Mouse (Mus musculus) kidney, adult 2 months (tissue): Measurements from ENCODE around the gene Tvp23a. TPM values are rescaled to one million over a fixed set of nuclear protein-coding genes. Genes with fewer than 3 reads are reported as not detected.
A peak's percentile ranks its signal among the peaks of the same experiment; 100 is the strongest.

ENCODE experiments used
- DNase-seq: peaks from one replicate; pipeline ENCODE4 v3.0.0; 2021
- H3K27ac ChIP-seq: fragments of 200-500 bp; 2 replicates; pipeline ENCODE4 v1.5.1; 2012; ENCODE audit warnings: low read depth, low read length, control low read depth, inconsistent platforms; ENCODE audit not compliant: insufficient read depth
- H3K27me3 ChIP-seq: fragments of 200-500 bp; replicated peaks from 2 replicates; pipeline ENCODE4 v1.6.1; 2012; ENCODE audit warnings: mild to moderate bottlenecking, moderate library complexity, low read length, inconsistent platforms; ENCODE audit not compliant: control insufficient read depth, insufficient read depth
- H3K36me3 ChIP-seq: fragments of 200-500 bp; 2 replicates; pipeline ENCODE4 v1.6.1; 2012; ENCODE audit warnings: mild to moderate bottlenecking, moderate library complexity, low read length, inconsistent platforms; ENCODE audit not compliant: control insufficient read depth, insufficient read depth
- H3K4me1 ChIP-seq: fragments of 200-500 bp; 2 replicates; pipeline ENCODE4 v1.6.1; 2011; ENCODE audit warnings: low read length; ENCODE audit not compliant: control insufficient read depth, insufficient read depth
- H3K4me3 ChIP-seq: fragments of 200-500 bp; 2 replicates; pipeline ENCODE4 v1.5.1; 2011; ENCODE audit warnings: mild to moderate bottlenecking, low read depth, low read length, control low read depth; ENCODE audit not compliant: insufficient read depth
- CTCF ChIP-seq: fragments of 200-500 bp; conservative IDR thresholded peaks from 2 replicates; pipeline ENCODE4 v1.5.1; 2011; ENCODE audit warnings: low read depth, mild to moderate bottlenecking, control low read depth, low read length, moderate library complexity, mixed read lengths; ENCODE audit not compliant: insufficient read depth, insufficient read length
- POLR2A ChIP-seq: fragments of 200-500 bp; IDR thresholded peaks from one replicate; pipeline ENCODE4 v1.6.1; 2011; ENCODE audit warnings: low read depth, low read length, control low read depth
- WGBS: fragments of 180-500 bp; shearing (Covaris S2); methylation state at CpG from one replicate; pipeline ENCODE4 v1.1.7; 2018; 5-methylcytosine and 5-hydroxymethylcytosine counted together
- polyA plus RNA-seq: library from polyadenylated mRNA; depleted of rRNA; stranded (reverse); fragments of >200 nt; gene quantifications from 2 replicates; pipeline ENCODE4 v1.2.3, GENCODE M21; 2012

The Tvp23a gene
- polyA plus RNA-seq, 1 experiment = 0.84 TPM

DNA sequence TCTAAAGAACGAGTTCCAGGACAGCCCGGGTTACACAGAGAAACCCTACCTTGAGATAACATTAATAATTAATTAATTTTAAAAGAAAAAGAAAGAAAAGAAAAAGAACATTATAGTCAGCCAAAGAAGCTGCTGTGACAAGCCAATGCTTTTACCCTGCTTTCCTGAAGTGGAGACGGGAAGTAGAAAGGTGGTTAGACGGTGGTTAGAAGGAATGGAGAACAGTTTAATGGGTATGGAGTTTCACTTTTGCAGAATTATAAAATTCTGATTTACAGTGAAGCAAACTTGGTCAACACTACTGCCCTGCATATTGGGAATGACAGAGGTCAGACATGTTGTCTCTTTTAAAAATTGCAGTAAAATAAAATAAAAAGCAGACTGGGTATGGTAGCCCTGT is 5.4 kb downstream of the Tvp23a start:
- Histone ChIP-seq H3K4me1 (no peaks in the 10 kb centered on the region), H3K36me3 (no peaks in the 10 kb centered on the region), H3K4me3 (no peak overlapping the region), H3K27me3 (no peaks in the 10 kb centered on the region), H3K27ac (no peak overlapping the region)
- no peak for DNase-seq
- 81% methylated on average over 4 of the region's 4 CpGs for WGBS
- TF ChIP-seq CTCF (no peak), POLR2A (no peak)

DNA sequence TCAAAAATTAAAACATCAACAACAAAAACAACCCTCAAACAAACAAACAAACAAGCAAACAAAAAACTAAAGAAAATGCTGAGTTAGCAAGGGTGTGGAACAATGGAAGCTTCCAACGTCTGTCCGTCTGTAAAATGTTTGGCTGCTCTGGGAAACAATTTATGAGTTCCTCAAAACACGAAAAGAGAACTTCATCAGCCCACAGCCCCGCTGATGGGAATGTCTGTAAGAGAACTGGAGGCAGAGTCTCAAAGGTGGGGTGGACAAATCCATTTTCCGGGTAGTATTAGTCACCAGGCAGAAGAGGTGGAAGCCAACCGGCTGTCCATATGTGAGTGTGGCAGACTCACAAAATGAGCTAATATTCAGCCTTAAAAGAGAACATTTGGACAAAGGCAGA is 5.8 kb downstream of the Tvp23a start:
- no peaks in the 10 kb centered on the region for H3K36me3 ChIP-seq
- DNase-seq = no peak
- no peaks in the 10 kb centered on the region for H3K27me3 ChIP-seq
- H3K27ac ChIP-seq = no peak overlapping the region
- TF ChIP-seq CTCF = no peak
- no peak for TF ChIP-seq POLR2A
- H3K4me1 ChIP-seq = no peaks in the 10 kb centered on the region
- H3K4me3 ChIP-seq = no peak overlapping the region
- WGBS = 82% methylated on average over 6 of the region's 6 CpGs

DNA sequence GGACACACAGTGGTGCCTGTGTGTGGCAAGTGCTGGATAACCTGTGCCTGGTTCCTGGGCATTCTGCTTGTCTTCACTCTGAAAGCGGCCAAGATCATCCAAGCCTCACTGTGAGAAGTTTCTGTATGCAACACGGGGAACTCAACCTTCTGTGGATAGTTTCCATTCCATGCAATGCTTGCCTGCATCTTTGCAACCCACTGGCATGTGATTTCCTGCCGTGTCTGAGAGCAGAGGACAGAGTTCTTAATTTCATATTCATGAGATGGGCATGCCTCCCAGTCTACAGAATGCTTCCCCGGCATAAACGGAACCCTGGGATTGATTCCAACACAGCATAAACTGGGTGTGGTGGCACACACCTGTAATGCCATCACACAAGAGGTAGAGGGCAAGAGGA is 9.1 kb downstream of the Tvp23a start:
- WGBS = 60% methylated on average over 5 of the region's 5 CpGs
- peaks cover 6% of the 10 kb centered on the region for H3K4me1 ChIP-seq
- TF ChIP-seq CTCF = no peak
- TF ChIP-seq POLR2A = no peak
- no peak overlapping the region for H3K27ac ChIP-seq
- peak; percentile 27 for DNase-seq
- H3K4me3 ChIP-seq = no peak overlapping the region
- no peaks in the 10 kb centered on the region for H3K27me3 ChIP-seq
- H3K36me3 ChIP-seq = no peaks in the 10 kb centered on the region

DNA sequence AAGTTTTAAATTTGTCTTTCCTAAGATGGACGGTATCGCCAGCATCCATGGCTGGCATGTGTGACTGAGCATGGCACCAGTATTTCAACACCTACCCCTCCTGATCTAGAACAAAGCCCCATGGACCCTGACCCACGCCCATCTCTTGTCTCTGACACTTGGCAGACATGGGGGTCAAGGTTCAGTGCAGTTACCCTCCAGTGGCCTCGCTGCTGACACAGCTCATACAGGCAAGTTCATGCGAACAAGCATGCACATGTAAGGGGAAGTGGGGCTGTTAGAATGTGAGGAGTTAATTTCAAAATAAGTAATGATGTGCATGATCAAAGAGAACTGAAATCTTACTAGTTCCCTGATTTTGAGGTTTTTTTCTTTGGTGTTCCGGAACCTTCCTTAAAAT is 11.0 kb downstream of the Tvp23a start:
- no peaks in the 10 kb centered on the region for H3K27me3 ChIP-seq
- no peaks in the 10 kb centered on the region for H3K36me3 ChIP-seq
- H3K4me1 ChIP-seq = peaks cover 6% of the 10 kb centered on the region
- TF ChIP-seq CTCF = no peak
- no peak for TF ChIP-seq POLR2A
- no peak overlapping the region for H3K27ac ChIP-seq
- no peak overlapping the region for H3K4me3 ChIP-seq
- peak; percentile 85 for DNase-seq
- WGBS = 57% methylated on average over 6 of the region's 6 CpGs

DNA sequence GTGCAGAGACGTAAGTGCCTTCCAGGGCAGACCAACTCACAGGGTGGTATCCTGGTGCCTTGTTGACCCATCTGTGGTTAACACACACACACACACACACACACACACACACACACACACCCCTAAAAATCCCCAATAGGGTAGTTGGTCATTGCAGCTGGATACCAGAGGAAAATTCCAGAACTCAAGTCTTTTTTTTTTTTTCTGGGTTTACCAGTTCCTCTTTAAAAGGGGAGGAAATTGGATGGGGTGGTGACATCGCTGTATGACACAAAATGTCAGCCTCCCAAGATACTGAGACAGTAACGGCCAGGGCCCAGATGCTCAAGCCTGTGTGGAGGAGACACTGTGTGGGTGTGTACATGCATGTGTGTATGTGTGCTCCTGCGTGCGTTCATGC is 13.8 kb downstream of the Tvp23a start:
- 89% methylated on average over 5 of the region's 5 CpGs for WGBS
- no peaks in the 10 kb centered on the region for H3K27me3 ChIP-seq
- H3K4me1 ChIP-seq = peaks cover 6% of the 10 kb centered on the region
- no peaks in the 10 kb centered on the region for H3K36me3 ChIP-seq
- no peak for TF ChIP-seq POLR2A
- no peak for TF ChIP-seq CTCF
- H3K27ac ChIP-seq = no peak overlapping the region
- no peak for DNase-seq
- H3K4me3 ChIP-seq = no peak overlapping the region

DNA sequence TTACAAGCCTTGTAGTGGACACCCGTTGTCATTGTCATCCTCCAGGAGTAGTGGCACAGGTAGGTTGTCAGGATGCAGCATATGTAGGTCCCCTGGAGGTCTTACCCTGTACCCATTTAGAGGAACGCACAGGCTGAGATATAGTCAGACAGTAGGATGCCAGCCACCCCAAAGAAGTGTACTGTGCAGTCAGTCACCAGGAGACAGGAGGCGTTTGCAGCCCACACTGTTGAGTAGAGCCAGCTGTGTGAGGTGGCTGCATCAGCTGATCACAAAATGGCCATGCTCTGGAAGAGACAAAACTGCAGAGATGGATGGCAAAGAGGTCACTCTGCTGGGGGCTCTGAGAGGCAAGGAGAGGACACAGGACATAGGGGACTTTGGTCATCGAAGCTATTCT is 14.8 kb downstream of the Tvp23a start:
- 81% methylated on average over 4 of the region's 4 CpGs for WGBS
- no peak overlapping the region for H3K4me3 ChIP-seq
- no peaks in the 10 kb centered on the region for H3K36me3 ChIP-seq
- no peak overlapping the region for H3K27ac ChIP-seq
- H3K4me1 ChIP-seq = peaks cover 6% of the 10 kb centered on the region
- H3K27me3 ChIP-seq = no peaks in the 10 kb centered on the region
- TF ChIP-seq POLR2A (no peak), CTCF (no peak)
- no peak for DNase-seq

DNA sequence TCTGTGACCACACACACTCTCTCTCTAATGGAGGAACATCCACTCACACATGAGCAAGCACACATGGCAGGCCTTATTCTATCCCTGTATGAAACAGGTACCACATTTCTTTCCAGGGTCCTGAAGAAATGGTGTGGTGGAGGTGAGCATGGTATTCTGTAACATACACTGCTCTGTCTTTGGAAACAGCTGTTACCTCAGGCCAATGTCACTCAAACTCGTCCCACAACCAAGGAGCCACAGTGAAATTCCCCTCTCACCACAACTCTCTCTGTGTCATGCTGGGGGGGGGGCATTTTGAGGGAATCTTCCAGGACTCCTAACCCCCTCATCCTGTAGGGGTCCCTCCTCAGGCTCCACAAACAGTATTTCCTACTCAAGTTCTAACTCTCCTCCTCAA is 15.3 kb downstream of the Tvp23a start:
- Histone ChIP-seq H3K4me3 (no peak overlapping the region), H3K27me3 (no peaks in the 10 kb centered on the region), H3K36me3 (no peaks in the 10 kb centered on the region), H3K4me1 (peaks cover 6% of the 10 kb centered on the region), H3K27ac (no peak overlapping the region)
- TF ChIP-seq POLR2A = no peak
- 81% methylated on average over 1 of the region's 1 CpGs for WGBS
- no peak for DNase-seq
